Mouse (Mus musculus) C2C12 (cell line): ENCODE measurements around the gene Dnajb6.

Experiments used
- CEBPB ChIP-seq: IDR thresholded peaks from one replicate; pipeline ENCODE4 v1.6.1; 2011; ENCODE audit warnings: low read depth, mild to moderate bottlenecking, control low read depth, moderate library complexity
- CTCF ChIP-seq: IDR thresholded peaks from one replicate; pipeline ENCODE4 v1.5.1; 2011; ENCODE audit not compliant: control insufficient read depth, insufficient read depth, insufficient read length
- MAX ChIP-seq: IDR thresholded peaks from one replicate; pipeline ENCODE4 v1.6.1; 2011; ENCODE audit warnings: mild to moderate bottlenecking, control low read depth
- MYOD1 ChIP-seq: IDR thresholded peaks from one replicate; pipeline ENCODE4 v1.6.1; 2011; ENCODE audit warnings: low read depth; ENCODE audit not compliant: control insufficient read depth, insufficient read length
- MYOG ChIP-seq: IDR thresholded peaks from one replicate; pipeline ENCODE4 v1.6.1; 2011; ENCODE audit not compliant: control insufficient read depth, insufficient read length; ENCODE audit errors: extremely low read depth
- USF1 ChIP-seq: IDR thresholded peaks from one replicate; pipeline ENCODE4 v1.6.1; 2011; ENCODE audit warnings: low read depth, mild to moderate bottlenecking, control low read depth, moderate library complexity

DNA sequence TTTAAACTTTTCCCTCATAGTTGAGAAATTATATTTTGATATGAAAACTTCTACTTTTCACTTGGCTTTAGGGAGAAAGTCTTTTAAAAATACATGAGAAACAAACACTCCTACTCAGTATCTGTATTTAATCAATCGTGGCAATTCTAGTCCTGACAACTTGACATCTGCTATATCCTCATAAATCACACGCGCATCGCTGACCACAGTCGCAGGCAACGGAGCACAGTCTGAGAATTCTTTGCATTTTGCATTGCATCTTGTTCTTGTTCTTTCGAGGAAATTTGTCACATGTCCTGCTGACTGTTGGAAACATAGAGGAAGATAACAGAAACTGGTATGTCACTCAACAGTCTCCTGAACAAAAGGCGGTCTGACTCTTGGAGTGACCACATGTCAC, 116.9 kb downstream of the Dnajb6 start:
- TF ChIP-seq CTCF (no peak), USF1 (no peak), CEBPB (no peak), MYOD1 (no peak), MYOG (no peak), MAX (no peak)
